Mouse (Mus musculus): ENCODE data around the gene Slc12a1.
"Not testable (repeated sequence)": the region's sequence is repeated elsewhere in the genome, so short reads cannot be mapped to it uniquely, and the experiment has no call there.

Slc12a1 gene

GRCm38 (mm10) chr2:125152388-125152787 is at the start of gene Slc12a1:
TSS of gene Slc12a1 (plus strand) at chr2:125152505.
- no peak for DNase-seq (ENCODE audit: low read depth, low spot score)

- not testable (repeated sequence) for DNase-seq (ENCODE audit: low read depth, low spot score)
Observed at GRCm38 (mm10) chr2:125104491-125104890, 47.8 kb upstream of the Slc12a1 start.

GRCm38 (mm10) chr2:125106536-125106935 is 45.8 kb upstream of the Slc12a1 start:
- DNase-seq (ENCODE audit: low read depth, low spot score), result not testable (repeated sequence)

- no peak for DNase-seq (ENCODE audit: low read depth, low spot score)
Observed at GRCm38 (mm10) chr2:125119381-125120110, 32.8 kb upstream of the Slc12a1 start.

- DNase-seq (ENCODE audit: low read depth, low spot score), result peak; percentile 51
Observed at GRCm38 (mm10) chr2:125122288-125122623, 30.0 kb upstream of the Slc12a1 start.

GRCm38 (mm10) chr2:125122624-125123476 is 29.5 kb upstream of the Slc12a1 start:
- peak; percentile 54 for DNase-seq (ENCODE audit: low read depth, low spot score)

GRCm38 (mm10) chr2:125123477-125123852 is 28.8 kb upstream of the Slc12a1 start, which contains the start of gene Myef2:
TSS of gene Myef2 (minus strand) at chr2:125123661.
- DNase-seq (ENCODE audit: low read depth, low spot score), result peak; percentile 90

GRCm38 (mm10) chr2:125125824-125126223 is 26.5 kb upstream of the Slc12a1 start:
- no peak for DNase-seq (ENCODE audit: low read depth, low spot score)

- DNase-seq (ENCODE audit: low read depth, low spot score), result no peak
Observed at GRCm38 (mm10) chr2:125126792-125127191, 25.5 kb upstream of the Slc12a1 start.

GRCm38 (mm10) chr2:125134113-125134512 is 18.2 kb upstream of the Slc12a1 start:
- DNase-seq (ENCODE audit: low read depth, low spot score), result no peak

GRCm38 (mm10) chr2:125135903-125136811 is 16.1 kb upstream of the Slc12a1 start, which contains the start of gene Ctxn2:
TSS of gene Ctxn2 (plus strand) at chr2:125136692.
- no peak for DNase-seq (ENCODE audit: low read depth, low spot score)

GRCm38 (mm10) chr2:125136846-125137245 is 15.5 kb upstream of the Slc12a1 start:
- no peak for DNase-seq (ENCODE audit: low read depth, low spot score)

GRCm38 (mm10) chr2:125142336-125142735 is 10.0 kb upstream of the Slc12a1 start:
- DNase-seq (ENCODE audit: low read depth, low spot score), result no peak

- DNase-seq (ENCODE audit: low read depth, low spot score), result no peak
Observed at GRCm38 (mm10) chr2:125154294-125154693, 2.0 kb downstream of the Slc12a1 start.

GRCm38 (mm10) chr2:125155504-125155903 is 3.2 kb downstream of the Slc12a1 start:
- no peak for DNase-seq (ENCODE audit: low read depth, low spot score)

GRCm38 (mm10) chr2:125162012-125162470 is 9.7 kb downstream of the Slc12a1 start:
- no peak for DNase-seq (ENCODE audit: low read depth, low spot score)

GRCm38 (mm10) chr2:125178225-125178798 is 26.0 kb downstream of the Slc12a1 start:
- no peak for DNase-seq (ENCODE audit: low read depth, low spot score)

- no peak for DNase-seq (ENCODE audit: low read depth, low spot score)
Observed at GRCm38 (mm10) chr2:125187904-125188303, 35.6 kb downstream of the Slc12a1 start.

GRCm38 (mm10) chr2:125189197-125189596 is 36.9 kb downstream of the Slc12a1 start:
- DNase-seq (ENCODE audit: low read depth, low spot score), result peak; percentile 81

GRCm38 (mm10) chr2:125192905-125193304 is 40.6 kb downstream of the Slc12a1 start:
- DNase-seq (ENCODE audit: low read depth, low spot score), result no peak

GRCm38 (mm10) chr2:125196771-125197170 is 44.5 kb downstream of the Slc12a1 start:
- no peak for DNase-seq (ENCODE audit: low read depth, low spot score)
